Comparison of ENCODE assay signal across 19 mouse cellular contexts in the genomic region with DNA sequence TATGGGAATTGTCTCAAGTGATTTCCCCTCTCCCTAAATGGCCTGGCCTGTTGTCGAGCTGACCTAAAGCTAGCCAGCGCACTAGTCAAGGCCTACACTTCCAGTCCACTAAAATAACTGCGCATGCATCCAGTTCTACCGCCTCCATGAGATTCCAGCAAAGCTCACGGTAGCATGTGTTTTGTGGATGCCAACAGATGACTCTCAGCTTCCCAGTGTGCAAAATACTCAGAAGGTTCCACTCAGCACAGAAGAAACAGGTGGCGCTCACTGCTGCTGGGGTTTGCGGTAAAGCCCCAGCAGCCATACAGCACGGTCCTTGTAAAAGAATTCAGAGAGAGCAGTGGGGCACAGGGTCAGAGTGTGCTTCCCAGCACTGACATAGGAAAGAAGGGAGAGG.
"Had no signal": no experiment of that assay in that cellular context is flagged by ENCODE, and none has a peak within 500 bp of the region (broad histone marks: within the 10 kb centered on the region; RNA-seq: fewer than 3 reads in every experiment).

No protein-coding gene starts in this region.

- H3K9me3 ChIP-seq: limb, embryonic 12.5 days; liver, embryonic 15.5 days; neural tube, embryonic 12.5 days; neural tube, embryonic 15.5 days had no signal

- H3K4me2 ChIP-seq: limb, embryonic 12.5 days; liver, embryonic 12.5 days; liver, embryonic 15.5 days; lung, embryonic 15.5 days; neural tube, embryonic 12.5 days; neural tube, embryonic 15.5 days had no signal

- DNase-seq: kidney, adult 2 months; kidney, postnatal 10 days; kidney, postnatal 36 days; liver; lung, adult 18-20 months; lung, postnatal 10 days; lung, postnatal 36 days; midbrain, embryonic 14.5 days; thymus, postnatal 25 days had no signal

- ATAC-seq: intestine, postnatal 0 days; liver, embryonic 12.5 days had no signal

- H3K4me3 ChIP-seq: limb, embryonic 12.5 days; liver, embryonic 12.5 days; liver, embryonic 15.5 days; lung, embryonic 15.5 days; megakaryocyte, embryonic 14.5 days; midbrain, embryonic 10.5 days; neural tube, embryonic 12.5 days; neural tube, embryonic 15.5 days had no signal

- H3K9ac ChIP-seq: limb, embryonic 12.5 days; liver, embryonic 12.5 days; liver, embryonic 15.5 days; lung, embryonic 15.5 days; neural tube, embryonic 12.5 days; neural tube, embryonic 15.5 days had no signal

- H3K4me1 ChIP-seq: liver, embryonic 12.5 days; liver, embryonic 15.5 days; neural tube, embryonic 12.5 days had no signal

- H3K27me3 ChIP-seq: limb, embryonic 12.5 days; liver, embryonic 15.5 days; lung, embryonic 15.5 days; neural tube, embryonic 12.5 days; neural tube, embryonic 15.5 days had no signal

- H3K36me3 ChIP-seq: limb, embryonic 12.5 days; liver, embryonic 12.5 days; liver, embryonic 15.5 days; lung, embryonic 15.5 days; midbrain, embryonic 10.5 days; neural tube, embryonic 12.5 days; neural tube, embryonic 15.5 days had no signal

- H3K27ac ChIP-seq: limb, embryonic 12.5 days; liver, embryonic 12.5 days; liver, embryonic 15.5 days; lung, embryonic 15.5 days; midbrain, embryonic 10.5 days; neural tube, embryonic 12.5 days; neural tube, embryonic 15.5 days; stomach, postnatal 0 days had no signal
